Mouse (Mus musculus) liver, embryonic 14.5 days (tissue): ENCODE measurements around the gene Ttll6.

Experiments
- CTCF ChIP-seq: IDR thresholded peaks from 2 replicates; pipeline ENCODE4 v1.5.1; 2016; ENCODE audit warnings: antibody characterized with exemption, low read depth, control low read depth
- EP300 ChIP-seq: IDR thresholded peaks from 2 replicates; pipeline ENCODE4 v1.6.1; 2016; ENCODE audit warnings: antibody characterized with exemption, low read depth

DNA sequence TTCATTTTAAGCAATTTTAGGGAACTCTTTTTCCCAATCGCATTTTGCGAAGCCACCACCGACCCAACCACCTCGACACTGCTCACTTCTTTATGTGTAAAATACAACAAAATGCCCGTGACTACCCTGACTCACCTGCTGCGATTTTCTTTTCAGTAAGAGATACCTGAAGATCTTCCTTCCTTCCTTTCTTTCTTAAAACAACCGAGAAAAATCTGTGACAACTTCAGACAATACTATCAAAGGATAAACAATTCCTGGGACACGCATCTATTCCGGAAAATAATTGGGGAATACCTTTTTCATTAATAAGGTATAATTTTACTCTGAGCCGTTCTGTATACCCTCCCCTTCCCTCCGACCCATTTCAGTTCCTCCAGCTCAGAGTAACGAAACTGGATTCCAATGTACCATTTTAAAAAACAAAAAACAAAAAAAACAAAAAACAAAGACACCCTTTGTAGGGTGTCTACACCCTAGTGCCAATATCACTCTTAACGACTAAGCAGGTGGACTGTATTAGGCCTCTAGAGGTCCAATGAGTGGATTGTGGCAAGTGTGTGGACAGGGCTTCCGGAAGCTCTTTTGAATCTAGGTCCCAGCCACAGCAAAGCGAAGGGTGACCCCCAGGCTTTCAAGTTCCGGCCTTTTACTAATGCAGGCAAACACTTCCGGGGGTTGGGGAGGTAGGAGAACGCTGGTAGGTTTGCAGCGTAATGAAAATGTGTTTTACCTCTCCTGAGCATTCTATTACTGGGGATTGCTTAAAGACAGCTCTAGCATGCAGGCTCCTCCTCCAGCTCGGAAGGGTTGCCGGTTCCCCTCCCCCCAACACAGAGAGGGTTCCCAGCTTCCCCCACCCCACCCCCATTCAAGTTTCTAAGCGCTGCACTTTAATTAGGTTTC, 65.8 kb downstream of the Ttll6 start:
- no peak for TF ChIP-seq CTCF
- no peak for TF ChIP-seq EP300
